Mouse (Mus musculus) myocyte (in vitro differentiated cells): ENCODE results near the gene Gm3625.

Experiments used
- CEBPB ChIP-seq: IDR thresholded peaks from 2 replicates; pipeline ENCODE4 v1.6.1; 2011; ENCODE audit warnings: mild to moderate bottlenecking, moderate library complexity; ENCODE audit not compliant: poor library complexity, insufficient read depth, severe bottlenecking
- E2F4 ChIP-seq: IDR thresholded peaks from one replicate; pipeline ENCODE4 v1.6.1; 2011; ENCODE audit warnings: mild to moderate bottlenecking, control low read depth, moderate library complexity; ENCODE audit not compliant: insufficient read depth
- MAX ChIP-seq: IDR thresholded peaks from one replicate; pipeline ENCODE4 v1.6.1; 2011; ENCODE audit warnings: low read depth, mild to moderate bottlenecking, control low read depth
- MYOD1 ChIP-seq, 3 experiments: IDR thresholded peaks; one replicate each; pipeline ENCODE4 v1.6.1; 2011; ENCODE audit warnings: control low read depth in 2 of 3, low read depth in 2 of 3, mild to moderate bottlenecking in 2 of 3, moderate library complexity in 1 of 3; ENCODE audit not compliant: insufficient read length in 2 of 3, control insufficient read depth in 1 of 3
- MYOG ChIP-seq, 3 experiments: IDR thresholded peaks; one replicate each; pipeline ENCODE4 v1.6.1; 2011; ENCODE audit warnings: control low read depth in 2 of 3, low read depth in 2 of 3, mild to moderate bottlenecking in 2 of 3; ENCODE audit not compliant: insufficient read length in 2 of 3, control insufficient read depth in 1 of 3, insufficient read depth in 1 of 3
- POLR2A ChIP-seq: IDR thresholded peaks from one replicate; pipeline ENCODE4 v1.6.1; 2011; ENCODE audit warnings: low read depth, mild to moderate bottlenecking, control low read depth, moderate library complexity; ENCODE audit not compliant: insufficient read length
- POLR2AphosphoS2 ChIP-seq: IDR thresholded peaks from one replicate; pipeline ENCODE4 v1.6.1; 2011; ENCODE audit warnings: low read depth, control low read depth; ENCODE audit not compliant: insufficient read length
- REST ChIP-seq: IDR thresholded peaks from one replicate; pipeline ENCODE4 v1.6.1; 2011; ENCODE audit warnings: mild to moderate bottlenecking, control low read depth, moderate library complexity; ENCODE audit not compliant: insufficient read depth, insufficient read length
- SRF ChIP-seq: IDR thresholded peaks from one replicate; pipeline ENCODE4 v1.6.1; 2011; ENCODE audit warnings: low read depth; ENCODE audit not compliant: control insufficient read depth, insufficient read length
- TCF12 ChIP-seq: IDR thresholded peaks from one replicate; pipeline ENCODE4 v1.6.1; 2011; ENCODE audit warnings: mild to moderate bottlenecking, control low read depth; ENCODE audit not compliant: poor library complexity, insufficient read depth, severe bottlenecking
- TCF3 ChIP-seq: IDR thresholded peaks from one replicate; pipeline ENCODE4 v1.6.1; 2011; ENCODE audit warnings: low read depth, control low read depth; ENCODE audit not compliant: insufficient read length
- USF1 ChIP-seq: IDR thresholded peaks from one replicate; pipeline ENCODE4 v1.6.1; 2011; ENCODE audit warnings: low read depth, mild to moderate bottlenecking, control low read depth, moderate library complexity

DNA sequence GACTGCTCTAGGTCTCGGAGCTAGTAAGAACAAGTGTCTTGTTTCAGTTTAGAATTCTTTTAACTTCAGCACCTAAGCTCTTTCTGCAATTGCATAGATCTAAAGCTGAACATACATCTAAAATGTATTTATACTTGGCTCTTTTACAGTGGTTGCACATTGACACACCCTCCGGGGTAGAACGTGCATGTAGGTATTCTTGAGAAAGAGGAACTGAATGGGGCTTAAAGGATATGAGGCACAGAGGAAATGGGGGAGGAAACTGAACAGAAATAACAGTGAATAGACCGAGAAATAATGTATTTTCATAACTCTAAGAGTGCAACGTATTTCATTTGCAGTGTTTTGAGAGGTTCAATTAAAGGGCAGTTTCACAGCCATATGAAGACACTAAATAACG, 2.3 kb upstream of the Gm3625 start:
- no peak for TF ChIP-seq POLR2A
- no peak for TF ChIP-seq SRF
- TF ChIP-seq CEBPB = no peak
- TF ChIP-seq MAX = no peak
- TF ChIP-seq POLR2AphosphoS2 = no peak
- no peak for TF ChIP-seq USF1
- TF ChIP-seq MYOD1 (IDR thresholded peaks at IDR 0.05; ENCODE audit: control insufficient read depth in 1 of 3, insufficient read length in 2 of 3, low read depth in 2 of 3) = no peak
- no peak for TF ChIP-seq MYOG (IDR thresholded peaks at IDR 0.05; ENCODE audit: control insufficient read depth in 1 of 3, insufficient read depth in 1 of 3, insufficient read length in 2 of 3, low read depth in 2 of 3)
- TF ChIP-seq E2F4 = no peak
- no peak for TF ChIP-seq TCF12
- no peak for TF ChIP-seq TCF3
- TF ChIP-seq REST = no peak
